Mouse (Mus musculus): ENCODE measurements at regions not wholly inside any gene's neighbourhood (a gene's known extent, or its start where the extent isn't known, plus 50 kb on each side); places are given as distances from the start of the nearest gene placed in this dataset.

GRCm38 (mm10) chr12:8844748-8845147, 73.6 kb downstream of the Sdc1 start:
- H3K36me3 ChIP-seq (replicated peaks), result no peaks in the 10 kb centered on the region
- peaks cover 43% of the 10 kb centered on the region for H3K4me1 ChIP-seq
- no peaks in the 10 kb centered on the region for H3K9me3 ChIP-seq
- H3K27ac ChIP-seq (replicated peaks), result no peak overlapping the region
- H3K27me3 ChIP-seq (replicated peaks; ENCODE audit: low read depth, poor library complexity, severe bottlenecking), result no peaks in the 10 kb centered on the region
- no peak overlapping the region for H3K4me3 ChIP-seq
- WGBS, result 89% methylated on average over 5 of the region's 5 CpGs
- no peak for DNase-seq (ENCODE audit: low spot score)

GRCm38 (mm10) chr12:8845443-8845842, 74.3 kb downstream of the Sdc1 start:
- Histone ChIP-seq H3K9me3 (no peaks in the 10 kb centered on the region), H3K36me3 (replicated peaks) (no peaks in the 10 kb centered on the region), H3K27me3 (replicated peaks; ENCODE audit: low read depth, poor library complexity, severe bottlenecking) (no peaks in the 10 kb centered on the region), H3K4me3 (no peak overlapping the region), H3K4me1 (peaks cover 43% of the 10 kb centered on the region), H3K27ac (replicated peaks) (peak overlapping the region; percentile 89; the same call in 1 of the 2 replicates)
- 89% methylated on average over 8 of the region's 8 CpGs for WGBS
- DNase-seq (ENCODE audit: low spot score), result no peak

GRCm38 (mm10) chr12:8846425-8847226, 74.8 kb upstream of the Laptm4a start:
- 29% methylated on average over 16 of the region's 16 CpGs for WGBS

GRCm38 (mm10) chr12:8847227-8847857, 74.1 kb upstream of the Laptm4a start:
- no peaks in the 10 kb centered on the region for H3K36me3 ChIP-seq (replicated peaks)
- WGBS, result 38% methylated on average over 10 of the region's 10 CpGs
- H3K9me3 ChIP-seq, result no peaks in the 10 kb centered on the region
- peak overlapping the region; percentile 34 for H3K4me3 ChIP-seq
- peaks cover 42% of the 10 kb centered on the region for H3K4me1 ChIP-seq
- peak; percentile 36 for DNase-seq (ENCODE audit: low spot score)
- H3K27ac ChIP-seq (replicated peaks), result peak overlapping the region; percentile 89
- no peaks in the 10 kb centered on the region for H3K27me3 ChIP-seq (replicated peaks; ENCODE audit: low read depth, poor library complexity, severe bottlenecking)

More at GRCm38 (mm10) chr12:8846425-8847226, 74.8 kb upstream of the Laptm4a start:
- Histone ChIP-seq H3K9me3 (no peaks in the 10 kb centered on the region), H3K36me3 (replicated peaks) (no peaks in the 10 kb centered on the region), H3K4me3 (peak overlapping the region; percentile 34), H3K4me1 (peaks cover 44% of the 10 kb centered on the region), H3K27ac (replicated peaks) (peak overlapping the region; percentile 89), H3K27me3 (replicated peaks; ENCODE audit: low read depth, poor library complexity, severe bottlenecking) (no peaks in the 10 kb centered on the region)
- DNase-seq (ENCODE audit: low spot score), result peak; percentile 68

GRCm38 (mm10) chr12:8847858-8848383, 73.5 kb upstream of the Laptm4a start:
- Histone ChIP-seq H3K36me3 (replicated peaks) (no peaks in the 10 kb centered on the region), H3K27me3 (replicated peaks; ENCODE audit: low read depth, poor library complexity, severe bottlenecking) (no peaks in the 10 kb centered on the region), H3K9me3 (no peaks in the 10 kb centered on the region), H3K4me3 (no peak overlapping the region), H3K27ac (replicated peaks) (peak overlapping the region; percentile 89), H3K4me1 (peaks cover 40% of the 10 kb centered on the region)
- DNase-seq (ENCODE audit: low spot score), result no peak
- 87% methylated on average over 8 of the region's 8 CpGs for WGBS

GRCm38 (mm10) chr12:8853858-8854257, 67.6 kb upstream of the Laptm4a start:
- Histone ChIP-seq H3K36me3 (replicated peaks) (no peaks in the 10 kb centered on the region), H3K27ac (replicated peaks) (0 out of 2 replicates have a peak overlapping the region, but pooled peaks have one; percentile 14), H3K4me1 (peaks cover 43% of the 10 kb centered on the region), H3K4me3 (no peak overlapping the region), H3K27me3 (replicated peaks; ENCODE audit: low read depth, poor library complexity, severe bottlenecking) (no peaks in the 10 kb centered on the region), H3K9me3 (no peaks in the 10 kb centered on the region)
- no peak for DNase-seq (ENCODE audit: low spot score)
- WGBS, result 87% methylated on average over 4 of the region's 4 CpGs

GRCm38 (mm10) chr12:8854401-8854800, 67.1 kb upstream of the Laptm4a start:
- Histone ChIP-seq H3K4me3 (no peak overlapping the region), H3K27ac (replicated peaks) (peak overlapping the region; percentile 82; the same call in 1 of the 2 replicates), H3K36me3 (replicated peaks) (no peaks in the 10 kb centered on the region), H3K27me3 (replicated peaks; ENCODE audit: low read depth, poor library complexity, severe bottlenecking) (no peaks in the 10 kb centered on the region), H3K9me3 (no peaks in the 10 kb centered on the region), H3K4me1 (peaks cover 49% of the 10 kb centered on the region)
- DNase-seq (ENCODE audit: low spot score), result no peak
- WGBS, result 85% methylated on average over 4 of the region's 4 CpGs

GRCm38 (mm10) chr12:8855119-8855518, 66.3 kb upstream of the Laptm4a start:
- Histone ChIP-seq H3K4me1 (peaks cover 54% of the 10 kb centered on the region), H3K36me3 (replicated peaks) (no peaks in the 10 kb centered on the region), H3K27ac (replicated peaks) (peak overlapping the region; percentile 82; the same call in 1 of the 2 replicates), H3K4me3 (no peak overlapping the region), H3K9me3 (no peaks in the 10 kb centered on the region), H3K27me3 (replicated peaks; ENCODE audit: low read depth, poor library complexity, severe bottlenecking) (no peaks in the 10 kb centered on the region)
- DNase-seq (ENCODE audit: low spot score), result no peak
- 69% methylated on average over 5 of the region's 5 CpGs for WGBS

- WGBS, result 31% methylated on average over 1 of the region's 1 CpGs
Observed at GRCm38 (mm10) chr12:8856051-8856543, 65.4 kb upstream of the Laptm4a start.

GRCm38 (mm10) chr12:8857308-8857707, 64.2 kb upstream of the Laptm4a start:
- H3K36me3 ChIP-seq (replicated peaks), result no peaks in the 10 kb centered on the region
- H3K4me3 ChIP-seq, result no peak overlapping the region
- no peak for DNase-seq (ENCODE audit: low spot score)
- H3K27me3 ChIP-seq (replicated peaks; ENCODE audit: low read depth, poor library complexity, severe bottlenecking), result peaks cover 9% of the 10 kb centered on the region
- H3K4me1 ChIP-seq, result peaks cover 58% of the 10 kb centered on the region
- no peaks in the 10 kb centered on the region for H3K9me3 ChIP-seq
- peak overlapping the region; percentile 82 for H3K27ac ChIP-seq (replicated peaks)
- WGBS, result 44% methylated on average over 8 of the region's 8 CpGs

More at GRCm38 (mm10) chr12:8856051-8856543, 65.4 kb upstream of the Laptm4a start:
- DNase-seq (ENCODE audit: low spot score), result peak; percentile 72
- Histone ChIP-seq H3K36me3 (replicated peaks) (no peaks in the 10 kb centered on the region), H3K9me3 (no peaks in the 10 kb centered on the region), H3K27ac (replicated peaks) (peak overlapping the region; percentile 82), H3K27me3 (replicated peaks; ENCODE audit: low read depth, poor library complexity, severe bottlenecking) (peaks cover 5% of the 10 kb centered on the region), H3K4me1 (peaks cover 58% of the 10 kb centered on the region), H3K4me3 (no peak overlapping the region)

- H3K36me3 ChIP-seq (replicated peaks), result no peaks in the 10 kb centered on the region
- H3K27ac ChIP-seq (replicated peaks), result no peak overlapping the region
- no peak overlapping the region for H3K4me3 ChIP-seq
- DNase-seq (ENCODE audit: low spot score), result no peak
- no peaks in the 10 kb centered on the region for H3K9me3 ChIP-seq
- WGBS, result 86% methylated on average over 7 of the region's 7 CpGs
- H3K4me1 ChIP-seq, result peaks cover 58% of the 10 kb centered on the region
- H3K27me3 ChIP-seq (replicated peaks; ENCODE audit: low read depth, poor library complexity, severe bottlenecking), result peaks cover 9% of the 10 kb centered on the region
Observed at GRCm38 (mm10) chr12:8858748-8859147, 62.7 kb upstream of the Laptm4a start.

- H3K27me3 ChIP-seq (replicated peaks; ENCODE audit: low read depth, poor library complexity, severe bottlenecking), result peaks cover 9% of the 10 kb centered on the region
- no peak for DNase-seq (ENCODE audit: low spot score)
- peak overlapping the region; percentile 51 for H3K27ac ChIP-seq (replicated peaks)
- H3K36me3 ChIP-seq (replicated peaks), result no peaks in the 10 kb centered on the region
- no peaks in the 10 kb centered on the region for H3K9me3 ChIP-seq
- no peak overlapping the region for H3K4me3 ChIP-seq
- WGBS, result 77% methylated on average over 4 of the region's 4 CpGs
- peaks cover 65% of the 10 kb centered on the region for H3K4me1 ChIP-seq
Observed at GRCm38 (mm10) chr12:8859588-8859987, 61.9 kb upstream of the Laptm4a start.
